Mouse (Mus musculus) intestine, embryonic 14.5 days (tissue): ENCODE measurements around the gene Fcrl6. TPM values are rescaled to one million over a fixed set of nuclear protein-coding genes. Genes with fewer than 3 reads are reported as not detected.

ENCODE experiments used
- ATAC-seq: fragments of 200-750 bp; cut with Nextera tagmentation; replicated peaks from 2 replicates; pipeline ENCODE4 v1.8.0; 2017; ENCODE audit warnings: low read depth, moderate number of reproducible peaks, moderate TSS enrichment, moderate library complexity; ENCODE audit not compliant: low FRiP score, low TSS enrichment
- DNase-seq: peaks from one replicate; pipeline ENCODE4 v3.0.0-alpha.2; 2018; ENCODE audit warnings: low spot score
- H3K27ac ChIP-seq: fragments of 300-500 bp; sonication (generic); 2 replicates; pipeline ENCODE4 v1.5.1; 2014; ENCODE audit warnings: low read depth, mild to moderate bottlenecking, control low read depth
- H3K27me3 ChIP-seq: fragments of 300-500 bp; sonication (generic); replicated peaks from 2 replicates; pipeline ENCODE4 v1.6.1; 2014; ENCODE audit warnings: low read length, control low read depth; ENCODE audit not compliant: control insufficient read depth, insufficient read depth
- H3K36me3 ChIP-seq: fragments of 300-500 bp; sonication (generic); 2 replicates; pipeline ENCODE4 v1.6.1; 2014; ENCODE audit warnings: low read length, control low read depth; ENCODE audit not compliant: control insufficient read depth, insufficient read depth
- H3K4me1 ChIP-seq: fragments of 300-500 bp; sonication (generic); replicated peaks from 2 replicates; pipeline ENCODE4 v1.6.1; 2014; ENCODE audit warnings: low read length, control low read depth, mixed read lengths; ENCODE audit not compliant: control insufficient read depth, insufficient read depth
- H3K4me2 ChIP-seq: fragments of 300-500 bp; sonication (generic); 2 replicates; pipeline ENCODE4 v1.6.1; 2014; ENCODE audit warnings: low read length
- H3K4me3 ChIP-seq: fragments of 300-500 bp; sonication (generic); 2 replicates; pipeline ENCODE4 v1.5.1; 2014; ENCODE audit warnings: low read depth, low read length, control low read depth, mixed read lengths
- H3K9ac ChIP-seq: fragments of 300-500 bp; sonication (generic); 2 replicates; pipeline ENCODE4 v1.6.1; 2014; ENCODE audit warnings: mild to moderate bottlenecking, low read length
- H3K9me3 ChIP-seq: fragments of 300-500 bp; sonication (generic); 2 replicates; pipeline ENCODE4 v1.6.1; 2016; ENCODE audit warnings: low read length, control low read depth; ENCODE audit not compliant: control insufficient read depth
- WGBS: fragments of 180-500 bp; shearing (Covaris S2); extraction: QIAGEN DNeasy Blood & Tissue Kit; methylation state at CpG from one replicate; pipeline ENCODE4 v1.1.7; 2014; 5-methylcytosine and 5-hydroxymethylcytosine counted together
- polyA plus RNA-seq: library from polyadenylated mRNA; unstranded; fragments of >200 nt; fragmentation: Nextera tagmentation; extraction: Ambion mirVana; gene quantifications from 2 replicates; pipeline ENCODE4 v1.2.1, GENCODE M21; 2014

Gene Fcrl6
- polyA plus RNA-seq, 1 experiment from 2014 or later: not detected

- ATAC-seq (no peak), DNase-seq (no peak)
- 91% methylated on average over 2 of the region's 2 CpGs for whole genome bisulfite sequencing
- Histone ChIP-seq H3K27me3 (no peaks in the 10 kb centered on the region), H3K9ac (no peak overlapping the region), H3K9me3 (no peaks in the 10 kb centered on the region), H3K4me2 (no peak overlapping the region), H3K4me1 (no peaks in the 10 kb centered on the region), H3K4me3 (no peak overlapping the region), H3K27ac (no peak overlapping the region), H3K36me3 (no peaks in the 10 kb centered on the region)
Measured at GRCm38 (mm10) chr1:172634136-172634535, 31.8 kb upstream of the Fcrl6 start.

GRCm38 (mm10) chr1:172632451-172633326 lies 30.3 kb upstream of the Fcrl6 start, which contains the start of gene Dusp23:
TSS of gene Dusp23 (minus strand) at chr1:172632962.
- Histone ChIP-seq H3K36me3 (no peaks in the 10 kb centered on the region), H3K9ac (peak within 1 kb of the TSS; percentile 67), H3K27me3 (no peaks in the 10 kb centered on the region), H3K4me1 (no peaks in the 10 kb centered on the region), H3K27ac (peak within 1 kb of the TSS; percentile 72), H3K4me2 (peak within 1 kb of the TSS; percentile 66), H3K9me3 (no peaks in the 10 kb centered on the region), H3K4me3 (peak within 1 kb of the TSS; percentile 75)
- ATAC-seq: peak; percentile 97
- WGBS: under 1% methylated on average over 52 of the region's 53 CpGs
- DNase-seq: peak; percentile 97

GRCm38 (mm10) chr1:172631721-172632120 lies 29.4 kb upstream of the Fcrl6 start:
- 87% methylated on average over 5 of the region's 5 CpGs for WGBS

DNA sequence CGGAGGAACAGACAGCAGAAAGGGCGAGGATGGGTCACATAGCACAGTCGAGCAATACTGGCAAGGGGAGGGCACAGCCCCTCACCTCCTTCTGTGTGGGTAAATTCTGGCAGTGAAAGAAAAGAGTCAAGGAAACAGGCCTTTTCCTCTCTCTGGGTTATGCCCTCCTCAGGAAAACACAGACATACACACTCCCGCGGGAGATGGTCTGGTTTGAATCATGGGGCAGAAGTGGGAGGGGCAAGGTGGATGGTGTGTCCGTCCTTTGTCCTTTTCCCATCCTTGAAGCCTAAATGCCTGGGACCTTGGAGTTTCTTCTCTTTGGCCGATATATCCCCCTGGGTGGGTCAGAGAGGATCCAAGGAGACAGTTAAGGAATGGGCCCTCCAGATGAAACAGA lies 27.5 kb upstream of the Fcrl6 start:
- ATAC-seq (no peak), DNase-seq (peak; percentile 49)
- no peak overlapping the region for H3K9ac ChIP-seq
- H3K4me2 ChIP-seq: no peak overlapping the region
- no peaks in the 10 kb centered on the region for H3K27me3 ChIP-seq
- 0 out of 2 replicates have a peak, but pooled peaks cover 3% of the 10 kb centered on the region for H3K9me3 ChIP-seq
- no peaks in the 10 kb centered on the region for H3K36me3 ChIP-seq
- H3K4me1 ChIP-seq: no peaks in the 10 kb centered on the region
- no peak overlapping the region for H3K27ac ChIP-seq
- 39% methylated on average over 7 of the region's 7 CpGs for WGBS
- H3K4me3 ChIP-seq: no peak overlapping the region

More at GRCm38 (mm10) chr1:172631721-172632120, 29.4 kb upstream of the Fcrl6 start:
- ATAC-seq (no peak), DNase-seq (no peak)
- H3K4me3 ChIP-seq: no peak overlapping the region
- H3K27ac ChIP-seq: no peak overlapping the region
- H3K36me3 ChIP-seq: no peaks in the 10 kb centered on the region
- 0 out of 2 replicates have a peak, but pooled peaks cover 2% of the 10 kb centered on the region for H3K9me3 ChIP-seq
- no peaks in the 10 kb centered on the region for H3K27me3 ChIP-seq
- H3K4me1 ChIP-seq: no peaks in the 10 kb centered on the region
- no peak overlapping the region for H3K9ac ChIP-seq
- H3K4me2 ChIP-seq: no peak overlapping the region

GRCm38 (mm10) chr1:172626306-172626705 lies 24.0 kb upstream of the Fcrl6 start:
- Histone ChIP-seq H3K4me2 (no peak overlapping the region), H3K27me3 (no peaks in the 10 kb centered on the region), H3K4me3 (no peak overlapping the region), H3K9ac (no peak overlapping the region), H3K36me3 (no peaks in the 10 kb centered on the region), H3K27ac (no peak overlapping the region), H3K9me3 (0 out of 2 replicates have a peak, but pooled peaks cover 3% of the 10 kb centered on the region), H3K4me1 (no peaks in the 10 kb centered on the region)
- ATAC-seq (no peak), DNase-seq (no peak)
- 90% methylated on average over 3 of the region's 3 CpGs for WGBS

GRCm38 (mm10) chr1:172624081-172624480 lies 21.7 kb upstream of the Fcrl6 start:
- no peaks in the 10 kb centered on the region for H3K4me1 ChIP-seq
- no peak overlapping the region for H3K4me2 ChIP-seq
- DNase-seq: no peak
- 50% methylated on average over 3 of the region's 3 CpGs for WGBS
- no peak overlapping the region for H3K27ac ChIP-seq
- no peak overlapping the region for H3K4me3 ChIP-seq
- H3K9ac ChIP-seq: no peak overlapping the region
- no peak for ATAC-seq
- no peaks in the 10 kb centered on the region for H3K36me3 ChIP-seq
- 0 out of 2 replicates have a peak, but pooled peaks cover 3% of the 10 kb centered on the region for H3K9me3 ChIP-seq
- H3K27me3 ChIP-seq: no peaks in the 10 kb centered on the region

DNA sequence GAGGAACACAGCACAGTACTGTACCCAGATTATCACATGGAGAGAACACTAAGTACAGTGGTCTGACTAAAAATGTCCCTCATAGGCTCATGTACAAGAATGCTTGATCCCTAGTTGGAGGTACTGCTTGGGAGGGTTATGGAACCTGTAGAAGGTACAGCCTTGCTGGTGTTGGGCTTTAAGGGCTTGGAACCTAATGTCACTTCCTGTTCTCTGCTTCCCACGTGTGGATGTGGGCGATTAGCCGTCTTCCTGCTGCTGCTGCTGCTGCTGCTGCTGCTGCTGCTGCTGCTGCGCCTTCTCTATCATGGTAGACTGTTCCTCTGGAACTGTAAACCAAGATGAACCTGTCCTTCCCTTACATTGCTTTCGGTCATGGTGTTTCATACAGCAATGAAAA lies 21.2 kb upstream of the Fcrl6 start:
- H3K4me3 ChIP-seq: no peak overlapping the region
- H3K27ac ChIP-seq: no peak overlapping the region
- 0 out of 2 replicates have a peak, but pooled peaks cover 3% of the 10 kb centered on the region for H3K9me3 ChIP-seq
- no peak overlapping the region for H3K4me2 ChIP-seq
- no peak for DNase-seq
- no peaks in the 10 kb centered on the region for H3K4me1 ChIP-seq
- no peak for ATAC-seq
- WGBS: 62% methylated on average over 5 of the region's 5 CpGs
- no peaks in the 10 kb centered on the region for H3K27me3 ChIP-seq
- no peak overlapping the region for H3K9ac ChIP-seq
- H3K36me3 ChIP-seq: no peaks in the 10 kb centered on the region

GRCm38 (mm10) chr1:172619235-172619634 lies 16.9 kb upstream of the Fcrl6 start:
- no peak overlapping the region for H3K4me3 ChIP-seq
- DNase-seq (peak; percentile 81), ATAC-seq (no peak)
- H3K27me3 ChIP-seq: no peaks in the 10 kb centered on the region
- no peak overlapping the region for H3K9ac ChIP-seq
- 20% methylated on average over 7 of the region's 7 CpGs for WGBS
- H3K4me1 ChIP-seq: 0 out of 2 replicates have a peak, but pooled peaks cover 5% of the 10 kb centered on the region
- H3K4me2 ChIP-seq: no peak overlapping the region
- no peaks in the 10 kb centered on the region for H3K9me3 ChIP-seq
- H3K27ac ChIP-seq: no peak overlapping the region
- H3K36me3 ChIP-seq: no peaks in the 10 kb centered on the region
